Mouse (Mus musculus) urinary bladder, postnatal 14 days (tissue): ENCODE measurements at regions not wholly inside any gene's neighbourhood (a gene's known extent, or its start where the extent isn't known, plus 50 kb on each side); places are given as distances from the start of the nearest gene placed in this dataset.

Source experiments
- DNase-seq: peaks from one replicate; pipeline ENCODE4 v3.0.0; 2021; ENCODE audit warnings: low spot score

DNA sequence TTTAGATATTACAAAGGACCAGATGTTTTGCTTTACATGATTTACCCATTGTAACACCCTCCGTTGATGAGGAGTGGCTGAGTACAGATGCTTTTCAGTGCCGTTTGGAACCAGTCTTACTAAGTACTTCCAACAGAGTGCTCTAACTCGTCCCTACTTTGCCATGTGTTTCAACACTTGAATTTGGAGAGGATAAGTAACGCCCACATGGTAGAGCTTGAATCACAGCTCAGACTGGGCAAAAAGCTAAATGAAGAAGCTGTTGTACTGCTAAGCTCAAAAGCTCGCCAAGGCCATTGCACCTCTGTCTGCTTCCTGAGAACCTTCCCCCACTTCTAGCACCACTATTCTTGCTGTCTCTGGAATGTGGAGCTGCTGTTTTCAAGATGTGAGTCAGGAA, 471.1 kb downstream of the Nfib start:
- DNase-seq, result no peak

DNA sequence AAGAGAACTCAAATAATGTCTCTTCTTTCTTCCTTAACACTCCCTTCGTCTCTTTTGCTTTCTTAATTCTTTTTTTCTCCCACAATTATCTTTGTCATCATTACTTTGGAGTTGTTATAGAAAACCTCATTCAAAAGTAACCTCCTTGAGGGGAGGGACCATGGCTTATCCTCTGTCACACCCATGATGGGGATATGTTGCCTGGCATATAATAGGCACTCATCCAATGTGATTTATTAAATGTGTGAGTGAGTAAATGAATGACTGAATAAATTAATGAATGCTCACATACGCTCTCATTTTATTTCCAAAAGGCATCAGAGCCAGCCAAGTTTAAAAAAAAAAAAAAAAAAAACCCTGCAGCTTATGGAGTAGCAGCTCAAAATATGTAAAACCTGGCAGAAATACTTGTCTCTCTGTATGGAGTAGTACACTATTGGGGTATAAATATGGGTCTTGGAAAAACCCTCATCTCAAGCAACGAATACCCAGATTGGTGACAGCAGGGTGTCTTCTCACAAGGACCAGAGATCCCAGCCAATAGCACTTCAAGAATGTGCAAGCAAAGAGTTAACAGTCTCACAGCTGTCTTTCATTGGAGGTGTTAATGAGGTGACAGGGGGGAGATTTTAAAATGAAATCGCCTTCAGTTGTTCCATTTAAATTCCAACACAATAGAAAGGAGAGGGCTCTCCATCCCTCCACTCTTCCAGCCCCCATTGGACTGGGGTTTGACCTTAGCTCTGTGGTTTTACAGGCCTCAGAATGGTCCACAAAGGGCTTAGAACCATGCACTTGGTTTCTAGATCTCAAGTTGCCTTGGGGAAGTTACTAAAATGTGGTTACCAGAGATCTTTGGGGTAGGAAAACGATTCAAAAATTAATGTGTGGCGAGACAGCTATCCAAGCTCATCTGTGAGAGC, 479.1 kb downstream of the Nfib start:
- DNase-seq, result no peak

DNA sequence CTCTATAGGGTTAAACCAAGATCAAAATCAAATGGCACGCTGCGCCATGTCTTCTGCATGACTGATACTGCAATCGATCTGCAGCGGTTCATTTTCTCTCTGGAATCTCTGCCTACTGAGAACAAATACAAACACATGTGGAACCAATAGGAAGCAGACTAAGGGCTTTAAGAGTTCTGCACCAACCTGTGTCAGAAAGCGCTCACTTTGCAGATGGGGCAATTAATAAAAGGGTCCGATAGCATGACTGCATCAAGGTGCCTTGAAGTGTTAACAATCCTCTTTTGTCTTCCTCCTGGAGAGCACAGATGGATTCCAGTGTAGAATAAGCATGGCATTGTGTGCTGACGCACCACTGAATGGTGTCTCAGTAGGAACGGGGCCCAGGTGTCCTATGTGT, 484.8 kb downstream of the Nfib start:
- no peak for DNase-seq

DNA sequence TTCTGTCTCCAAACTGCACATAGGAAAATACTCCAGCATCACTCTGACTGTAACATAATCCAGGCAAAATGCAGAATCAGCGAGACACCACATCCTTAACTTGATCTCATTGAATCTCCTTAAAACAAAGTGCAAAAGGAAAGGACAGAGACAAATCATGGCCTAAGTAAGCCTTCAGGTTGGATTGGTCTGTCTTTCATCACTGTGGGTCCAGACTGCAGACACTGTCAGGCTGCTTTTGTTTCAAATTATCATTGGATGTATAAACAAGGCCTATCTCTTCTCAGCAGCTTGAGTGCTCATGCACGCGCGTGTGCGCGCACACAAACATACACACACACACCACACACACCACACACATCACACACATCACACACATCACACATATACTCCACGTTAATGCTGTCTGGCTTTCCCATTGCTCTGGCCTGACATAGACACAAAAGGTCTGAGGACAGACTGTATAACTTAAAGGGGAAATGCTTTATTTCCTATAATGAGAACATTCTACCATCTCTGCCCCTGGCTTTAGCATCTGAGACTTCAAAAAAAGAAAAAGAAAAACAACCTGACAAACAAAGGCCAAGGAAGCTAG, 485.3 kb downstream of the Nfib start:
- DNase-seq, result no peak

DNA sequence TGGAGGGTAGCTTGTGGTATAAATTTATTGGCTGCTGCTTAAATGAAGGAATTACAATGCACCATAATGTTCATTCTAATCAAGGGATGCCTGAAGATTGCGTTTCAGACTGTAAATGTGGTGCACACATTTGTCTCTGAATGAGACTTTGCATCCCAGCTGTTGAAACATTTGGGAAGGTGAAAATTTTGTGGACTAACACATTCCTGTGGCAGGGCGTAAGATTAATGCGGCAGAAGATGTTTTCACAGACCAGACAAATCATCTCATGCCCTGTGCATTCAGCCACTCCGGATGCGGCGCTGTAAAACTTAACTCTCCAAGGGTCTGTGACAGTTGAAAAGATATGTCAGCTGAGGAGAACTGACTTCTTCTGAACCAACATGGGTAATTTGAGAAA, 486.9 kb downstream of the Nfib start:
- no peak for DNase-seq

DNA sequence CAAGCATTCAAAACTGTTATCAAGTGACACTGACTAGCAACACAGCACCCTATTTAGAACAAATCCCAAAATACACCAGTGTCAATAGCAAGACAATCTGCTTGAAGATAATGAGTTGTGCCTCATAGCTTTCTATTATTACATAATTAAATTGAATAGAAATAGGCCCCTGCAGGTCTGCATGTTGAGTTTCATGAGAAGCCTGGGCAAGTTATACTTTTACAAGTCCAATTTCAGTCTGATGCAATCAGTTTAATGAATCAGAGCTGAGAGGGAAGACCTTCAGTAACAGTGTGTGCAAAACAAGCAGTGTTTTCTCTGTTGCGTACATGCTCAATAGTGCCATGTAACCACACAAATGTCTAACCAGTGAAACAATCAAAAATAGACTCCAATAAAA, 498.5 kb downstream of the Nfib start:
- no peak for DNase-seq

DNA sequence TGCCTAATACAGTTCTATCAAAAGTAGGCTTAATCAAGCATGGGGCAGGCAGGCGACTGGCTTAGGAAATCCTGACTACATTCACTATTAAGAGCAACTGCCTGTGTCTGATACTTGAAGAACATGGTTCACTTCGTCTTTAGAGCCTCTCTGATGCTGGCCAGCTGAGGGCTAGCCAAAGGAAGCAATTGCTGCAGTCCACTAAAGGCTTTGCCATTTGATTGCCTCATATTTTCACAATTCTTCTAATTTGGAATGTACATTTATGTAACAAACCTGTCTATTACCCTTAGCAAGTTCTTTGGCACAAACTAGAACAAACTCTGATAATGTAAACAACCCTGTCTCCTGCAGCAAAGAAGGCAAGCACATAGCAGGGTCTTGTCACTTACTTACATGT, 505.2 kb downstream of the Nfib start:
- peak; percentile 11 for DNase-seq

DNA sequence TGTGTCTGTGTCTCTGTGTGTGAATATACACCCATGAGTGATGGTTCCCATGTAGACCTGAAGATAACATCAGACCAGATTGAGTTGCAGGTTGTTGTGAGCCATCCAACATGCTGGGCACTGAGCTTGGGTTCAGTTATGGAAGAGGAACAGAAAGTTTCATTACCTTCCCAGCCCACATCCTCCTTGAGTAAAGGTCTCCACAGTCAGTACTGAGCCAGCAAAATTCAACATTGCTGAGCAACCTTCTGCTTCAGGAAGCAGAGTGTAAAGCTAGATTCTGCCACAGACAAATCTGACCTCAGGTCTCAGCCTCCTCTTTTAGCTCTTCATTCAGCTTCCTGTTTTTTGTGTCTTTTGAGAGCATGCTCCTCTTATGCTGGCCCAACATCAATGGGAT, 506.4 kb downstream of the Nfib start:
- no peak for DNase-seq

DNA sequence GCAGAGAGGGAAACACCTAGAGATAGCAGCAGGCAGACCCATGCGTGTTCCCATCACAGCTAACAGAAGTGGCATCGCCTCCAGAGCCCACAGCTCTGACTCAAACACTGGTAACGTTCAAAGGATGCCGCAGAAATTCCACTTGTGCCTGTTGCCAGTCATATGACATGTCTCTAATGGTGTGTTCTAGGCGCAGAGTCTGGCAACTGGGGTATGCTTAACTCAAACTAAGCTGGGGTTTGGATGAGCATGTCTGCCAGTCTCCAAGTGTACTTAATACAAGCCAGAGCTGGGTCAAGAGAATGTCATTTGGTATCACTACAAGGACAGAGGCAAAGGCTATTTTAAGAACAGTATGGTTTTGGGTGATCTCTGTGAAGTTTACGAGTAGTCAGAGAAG, 507.9 kb downstream of the Nfib start:
- no peak for DNase-seq

DNA sequence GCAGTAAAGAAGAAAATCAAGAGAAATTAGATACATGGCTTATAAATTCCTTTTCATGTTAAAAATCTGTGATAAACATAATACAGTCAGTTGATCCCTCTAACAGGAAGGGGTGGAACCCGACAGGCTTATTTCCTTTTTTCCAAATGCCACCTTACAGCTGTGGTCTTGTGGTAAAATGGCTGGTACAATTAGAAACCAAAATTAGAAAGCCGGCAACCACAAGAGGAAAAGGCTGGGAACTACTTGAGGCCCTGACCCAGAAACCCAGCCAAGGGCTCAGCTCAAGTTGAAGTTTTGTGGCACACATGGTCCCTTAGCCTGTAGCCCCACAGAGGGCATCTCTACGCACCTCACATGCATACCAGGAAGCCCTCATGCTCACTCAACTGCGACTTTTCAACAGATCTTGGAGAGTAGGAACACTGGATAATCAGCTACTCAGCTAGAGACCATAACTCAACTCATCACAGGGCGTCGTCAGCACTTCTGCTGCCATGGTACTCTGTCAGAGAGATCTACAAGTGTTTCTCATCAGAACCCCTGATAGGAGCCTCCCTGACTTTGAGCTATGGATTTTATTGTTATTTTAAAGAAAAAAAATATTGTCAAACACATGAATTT, 509.4 kb downstream of the Nfib start:
- no peak for DNase-seq

DNA sequence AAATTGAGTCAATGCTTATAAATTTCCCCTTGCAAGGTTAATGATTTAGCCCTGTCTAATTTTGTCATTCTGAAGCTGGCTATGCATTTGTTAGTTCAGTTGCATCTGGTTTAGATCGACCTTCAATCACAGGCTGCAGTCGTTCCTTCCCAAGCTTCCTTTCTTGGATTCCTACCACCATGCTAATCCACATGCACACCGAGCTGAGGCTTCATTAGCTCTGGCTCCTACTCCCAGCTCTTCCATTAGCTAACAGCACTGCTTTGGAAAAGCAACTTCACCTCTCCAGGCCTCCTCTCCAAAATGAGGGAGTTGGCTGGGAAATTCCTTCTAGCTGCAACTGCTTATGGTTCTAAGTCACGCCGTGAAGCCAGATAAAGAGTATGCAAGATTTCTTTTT, 511.6 kb downstream of the Nfib start:
- DNase-seq, result no peak

DNA sequence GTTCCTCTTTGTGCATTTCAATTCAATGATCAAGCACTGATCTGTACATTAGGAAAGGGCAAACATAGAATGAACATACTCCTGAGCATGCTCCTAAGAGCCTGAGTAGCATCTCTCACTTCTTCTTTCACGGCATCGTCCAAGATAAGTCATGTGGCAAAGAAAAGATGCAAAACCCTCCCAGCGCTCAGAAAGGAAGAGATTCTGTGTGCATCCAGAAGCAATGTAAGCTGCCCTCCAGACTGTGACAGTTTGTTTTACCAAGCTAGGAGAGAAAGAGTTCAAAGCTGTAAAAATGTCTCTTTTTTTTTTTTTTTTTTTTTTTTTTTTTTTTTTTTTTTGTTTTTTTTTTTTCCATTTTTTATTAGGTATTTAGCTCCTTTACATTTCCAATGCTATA, 518.7 kb downstream of the Nfib start:
- no peak for DNase-seq

DNA sequence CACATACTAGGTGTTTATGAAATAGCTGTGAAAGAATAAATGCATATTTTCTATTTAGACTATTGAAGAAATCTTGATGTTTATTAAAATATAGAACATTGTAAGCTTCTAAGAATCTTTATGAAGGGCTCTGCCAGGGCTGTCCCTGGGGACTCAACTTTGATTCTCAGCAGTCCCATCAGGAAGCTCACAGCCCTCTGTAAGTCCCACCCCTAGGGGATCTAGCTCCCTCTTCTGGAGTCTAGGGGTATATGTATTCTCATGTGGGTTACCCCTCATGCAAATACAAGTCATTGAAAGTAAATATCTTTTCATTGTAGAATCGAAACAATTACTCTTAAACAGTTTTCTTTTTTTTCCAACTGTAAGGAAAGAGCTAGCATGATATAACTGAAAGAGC, 521.6 kb downstream of the Nfib start:
- DNase-seq, result no peak

DNA sequence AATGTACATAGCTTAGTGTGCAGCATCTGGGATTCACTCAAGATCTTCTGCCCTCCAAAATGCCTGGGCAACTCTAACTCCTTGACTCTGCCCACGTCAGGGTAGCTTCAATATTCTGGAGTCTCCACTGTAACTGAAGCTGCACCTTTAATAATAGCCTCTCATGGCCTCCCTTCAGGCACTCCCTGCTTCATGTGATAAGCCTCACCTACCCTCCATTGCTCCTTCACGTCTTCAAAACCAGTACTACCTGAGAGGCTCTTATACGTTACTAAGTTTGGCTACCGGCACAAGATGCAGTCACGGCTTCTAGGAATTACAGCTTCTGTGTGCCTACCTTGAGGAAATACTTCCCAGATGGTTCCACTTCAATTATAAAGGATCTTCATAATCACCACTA, 527.4 kb downstream of the Nfib start:
- DNase-seq, result no peak

DNA sequence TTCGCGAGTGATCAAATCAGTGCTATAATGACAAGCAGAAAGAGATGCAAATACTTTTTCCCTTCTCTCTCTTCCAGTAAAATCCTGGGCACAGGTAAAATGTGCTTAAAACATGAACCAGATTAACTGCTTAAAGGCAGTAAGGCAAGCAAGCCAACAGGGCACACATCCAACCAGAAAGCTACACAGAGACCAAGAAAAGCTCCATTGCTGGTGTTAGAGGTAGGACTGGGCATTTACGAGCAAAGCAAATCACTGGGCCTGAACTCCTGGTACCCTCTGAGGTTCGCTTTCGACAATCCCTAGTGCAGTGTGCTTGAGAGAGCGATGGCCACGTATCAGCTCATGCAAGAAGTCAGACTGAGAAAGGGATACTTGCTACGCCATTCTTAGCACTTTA, 528.8 kb downstream of the Nfib start:
- DNase-seq, result no peak

DNA sequence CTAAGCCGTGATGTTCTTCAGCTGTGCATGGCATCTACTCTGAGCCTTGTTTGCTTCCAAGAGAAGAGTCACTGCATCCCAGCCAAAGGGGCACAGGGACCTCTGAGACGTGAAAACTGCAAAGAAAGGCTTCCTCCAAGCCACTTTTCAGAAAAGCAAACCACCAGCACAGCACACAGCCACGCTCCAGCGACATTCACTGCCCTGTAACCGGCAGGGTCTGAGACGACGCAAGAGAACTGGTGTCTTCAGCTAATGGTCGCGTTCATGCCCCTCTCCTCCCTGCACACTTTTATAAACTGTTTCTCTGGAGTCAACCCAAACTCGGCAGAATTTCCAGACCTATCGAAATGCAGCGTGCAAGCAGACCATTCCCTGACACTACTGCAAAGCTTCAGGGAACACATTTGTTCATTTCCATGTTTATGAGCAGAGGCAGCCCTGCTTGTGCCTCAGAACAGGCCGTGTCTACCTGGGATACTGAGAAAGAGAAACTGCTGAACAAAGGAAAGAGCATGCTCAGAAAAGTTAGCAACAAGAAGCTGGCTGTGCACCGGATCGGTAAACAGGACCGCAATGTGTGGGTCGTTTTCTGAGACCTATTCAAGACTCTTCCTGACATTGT, 532.0 kb downstream of the Nfib start:
- no peak for DNase-seq

DNA sequence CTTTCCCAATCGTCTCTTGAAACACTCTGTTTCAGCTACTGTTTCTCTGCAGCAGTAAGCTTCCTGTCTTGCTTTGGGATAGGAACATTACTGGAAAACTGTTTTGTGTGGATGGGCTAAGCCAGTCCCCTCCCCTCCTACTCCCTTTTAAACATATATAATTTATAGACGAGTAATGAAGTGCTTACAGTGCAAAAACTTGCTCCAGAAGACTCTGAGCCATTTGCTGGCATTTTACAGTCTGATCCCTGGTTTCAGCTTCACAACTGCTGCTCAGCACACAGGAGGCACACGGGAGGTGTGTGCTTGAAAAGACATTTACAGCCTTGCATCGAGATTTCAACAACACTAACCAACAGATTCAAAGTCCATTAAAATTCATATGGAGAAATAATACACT, 534.6 kb downstream of the Nfib start:
- no peak for DNase-seq

DNA sequence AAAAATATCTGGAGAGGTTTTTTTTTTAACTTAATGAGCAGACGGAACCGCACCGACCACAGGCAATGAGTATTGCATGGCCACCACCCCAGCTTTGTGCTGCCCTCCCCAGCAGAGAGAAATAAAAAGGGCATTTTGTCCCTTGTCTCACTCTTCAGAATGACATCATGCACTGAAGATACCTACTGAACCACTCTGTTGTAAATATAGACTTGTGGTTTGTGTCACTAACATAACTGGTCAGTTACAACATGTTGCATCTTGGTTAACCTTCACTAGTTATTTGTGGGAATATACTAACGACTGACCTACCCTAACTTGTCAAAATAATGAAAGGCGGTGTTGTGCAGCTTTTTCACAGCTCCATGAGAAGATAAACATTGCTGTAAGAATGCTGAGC, 537.5 kb downstream of the Nfib start:
- DNase-seq, result no peak

DNA sequence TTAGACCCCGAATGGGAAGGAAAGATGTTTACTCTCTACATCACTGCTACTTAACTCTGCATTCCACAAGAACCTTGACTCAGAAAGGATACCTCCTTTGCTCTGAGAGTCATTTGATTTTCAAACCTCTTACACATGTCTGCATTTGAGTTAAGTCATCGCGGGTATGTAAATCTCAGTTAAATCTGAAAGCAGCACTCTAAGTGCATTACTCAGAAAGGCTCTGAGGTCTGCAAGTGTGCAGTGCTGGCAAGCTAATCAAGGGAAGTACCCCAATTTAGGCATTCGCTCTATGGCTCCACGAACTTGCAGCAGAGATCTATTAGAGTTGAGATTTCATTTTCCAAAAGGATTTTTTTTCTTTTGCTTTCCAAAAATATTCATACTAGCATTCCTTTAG, 538.2 kb downstream of the Nfib start:
- no peak for DNase-seq

DNA sequence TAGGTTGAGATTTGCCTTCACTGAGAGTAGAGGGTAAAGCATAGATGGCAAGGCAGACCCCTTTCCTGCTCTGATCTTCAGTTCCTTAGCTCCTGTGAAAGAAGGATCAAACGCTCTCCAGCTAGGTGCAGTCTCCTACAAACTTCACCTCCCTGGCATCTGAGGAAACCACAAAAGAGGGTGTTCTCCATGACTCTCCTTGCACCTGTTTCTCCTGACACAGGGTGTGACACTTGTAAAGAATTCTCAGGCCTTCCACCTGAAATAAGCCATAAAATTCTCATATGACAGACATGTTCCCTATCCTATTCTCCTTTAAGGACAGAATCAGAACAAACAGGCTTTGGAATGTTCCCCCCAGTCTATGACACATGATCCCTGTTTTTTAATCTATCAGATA, 538.7 kb downstream of the Nfib start:
- no peak for DNase-seq

DNA sequence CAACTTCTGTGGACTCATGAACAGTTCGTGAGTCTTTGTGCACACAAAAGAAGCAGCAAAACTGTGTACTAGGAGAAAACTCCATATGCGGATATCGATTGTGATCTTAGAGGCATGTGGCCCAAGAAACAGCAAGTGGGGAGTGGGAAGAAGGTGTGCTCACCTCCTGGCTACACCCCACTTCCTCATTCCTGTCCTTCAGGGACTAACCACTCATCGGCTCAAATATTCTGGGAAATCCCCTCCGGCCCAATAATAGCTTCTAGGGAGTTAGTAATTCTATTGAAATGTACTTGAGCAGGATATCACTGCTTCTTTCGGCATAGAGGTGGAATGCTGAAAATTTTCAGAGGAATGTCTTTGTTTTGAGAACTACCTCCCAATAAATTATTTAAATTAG, 539.5 kb downstream of the Nfib start:
- no peak for DNase-seq

DNA sequence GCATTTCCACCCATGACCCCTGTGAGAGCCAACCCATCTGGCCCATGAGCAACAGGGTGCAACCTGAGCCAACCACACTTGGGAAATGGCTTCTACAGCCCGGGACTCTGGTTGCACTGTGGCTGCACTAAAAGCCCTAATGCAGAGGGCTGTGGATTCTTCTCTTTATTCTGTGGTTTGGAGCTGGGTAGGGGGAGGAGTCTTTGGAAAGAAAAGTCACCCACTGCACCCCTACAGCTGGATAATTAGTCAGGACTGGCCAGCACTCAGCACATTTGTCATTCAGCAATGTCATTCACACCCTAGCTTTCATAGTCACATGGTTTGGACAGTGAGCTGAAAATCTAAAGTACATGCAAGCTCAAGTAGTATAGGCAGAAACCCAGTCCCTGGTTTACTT, 541.5 kb downstream of the Nfib start:
- DNase-seq, result no peak

DNA sequence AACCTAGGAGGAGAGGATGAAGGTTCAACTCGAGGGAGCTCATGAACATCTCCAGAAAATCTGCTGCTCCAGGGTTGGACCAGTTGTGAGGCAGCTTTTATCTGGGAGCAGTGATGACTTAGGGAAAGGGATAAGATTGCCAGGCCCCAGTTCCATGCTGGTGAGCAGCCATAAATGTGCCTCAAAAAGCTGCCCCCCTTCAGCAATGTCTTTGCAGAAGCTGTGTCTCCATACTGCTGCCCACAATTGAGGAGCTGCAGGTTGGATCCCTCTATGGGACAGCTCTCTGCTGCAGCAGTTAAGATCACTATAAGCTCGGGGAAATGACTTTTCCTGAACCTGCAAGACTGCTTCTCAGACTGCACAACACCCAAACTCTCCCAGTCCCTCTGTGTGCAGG, 543.7 kb downstream of the Nfib start:
- no peak for DNase-seq
